Mouse (Mus musculus) bone marrow, adult 2 months (tissue): ENCODE data around the gene 1700017B05Rik.

ENCODE experiments used
- CTCF ChIP-seq: fragments of 200-500 bp; IDR thresholded peaks from 2 replicates; pipeline ENCODE4 v1.5.1; 2011; ENCODE audit warnings: low read length, control low read depth; ENCODE audit not compliant: control insufficient read depth, insufficient read depth
- POLR2A ChIP-seq: fragments of 200-500 bp; IDR thresholded peaks from 2 replicates; pipeline ENCODE4 v1.6.1; 2011; ENCODE audit warnings: low read depth, mild to moderate bottlenecking, control low read depth, low read length, borderline replicate concordance; ENCODE audit not compliant: control insufficient read depth

DNA sequence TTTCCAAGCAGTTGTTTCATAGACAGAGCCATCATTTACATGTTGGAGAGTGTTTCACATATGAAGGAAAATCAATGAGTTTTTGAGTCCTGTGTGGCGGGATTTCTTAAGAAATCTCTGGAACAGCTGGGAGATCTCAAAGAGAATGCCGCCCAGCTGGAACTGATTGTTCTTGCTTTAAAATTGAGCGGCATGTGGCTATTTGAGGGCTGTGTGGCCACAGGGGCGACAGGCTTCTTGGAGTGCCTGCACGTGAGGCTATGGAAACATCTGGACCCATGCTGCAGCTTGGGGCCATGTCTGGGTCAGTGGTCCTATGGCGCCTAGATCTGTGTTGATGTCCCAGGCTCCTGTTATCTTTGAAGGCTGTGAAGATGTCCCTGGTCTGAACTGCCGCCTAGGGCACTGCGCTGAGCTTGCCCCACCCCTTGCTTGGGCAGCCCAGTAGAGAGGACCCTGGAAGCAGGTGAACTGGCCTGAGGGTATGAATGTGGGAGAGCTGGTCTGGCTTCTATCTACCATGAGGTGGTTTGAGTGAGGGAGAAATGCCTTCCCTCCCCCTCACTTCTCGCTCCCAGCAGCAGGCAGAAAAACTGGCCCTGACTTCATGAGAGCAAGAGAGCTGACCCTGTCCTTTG lies 32.1 kb downstream of the 1700017B05Rik start:
- TF ChIP-seq CTCF: no peak
- no peak for TF ChIP-seq POLR2A
